Mouse (Mus musculus): Measurements from ENCODE around the gene Cdh16.

DNA sequence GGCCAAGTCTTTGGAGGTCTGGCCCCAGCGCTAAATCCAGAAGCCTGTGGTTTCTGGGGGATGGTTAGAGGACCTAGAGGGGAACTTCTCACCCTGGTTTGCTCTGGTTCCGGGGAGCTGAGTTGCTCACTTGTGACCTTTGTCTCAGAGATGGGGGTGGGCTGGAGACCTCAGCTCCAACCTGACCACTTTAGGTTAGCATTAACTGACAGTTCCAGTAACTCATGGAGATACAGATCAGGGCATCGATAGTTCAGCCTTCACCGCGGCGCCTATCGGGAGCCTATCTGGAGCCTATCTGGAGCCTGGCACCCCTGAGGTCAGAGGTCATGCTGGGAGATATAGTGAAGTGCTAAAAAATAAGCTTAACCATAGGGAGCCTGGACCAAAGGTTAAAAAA lies 67.0 kb downstream of the Cdh16 start:
- TF ChIP-seq ZC3H11A (IDR thresholded peaks at IDR 0.05; ENCODE audit: borderline replicate concordance, low read depth, low read length) = no peak
- TF ChIP-seq HCFC1 (IDR thresholded peaks at IDR 0.05; ENCODE audit: borderline replicate concordance, insufficient read depth, low read length) = no peak
- TF ChIP-seq ZNF384 (IDR thresholded peaks at IDR 0.05; ENCODE audit: low read depth, low read length) = no peak
- no peak for TF ChIP-seq CHD2 (IDR thresholded peaks at IDR 0.05; ENCODE audit: low read depth, low read length)
- TF ChIP-seq MAFK (IDR thresholded peaks at IDR 0.05; ENCODE audit: insufficient read depth, low read depth, low read length) = no peak
